Mouse (Mus musculus) brain, embryonic 14.5 days (tissue): ENCODE measurements around the gene Cdh13. TPM values are rescaled to one million over a fixed set of nuclear protein-coding genes. Genes with fewer than 3 reads are reported as not detected.
A peak's percentile ranks its signal among the peaks of the same experiment; 100 is the strongest.

Experiments used
- DNase-seq: peaks from one replicate; pipeline ENCODE4 v3.0.0-alpha.2; 2011; ENCODE audit warnings: low read depth
- CTCF ChIP-seq: fragments of 200-500 bp; IDR thresholded peaks from 2 replicates; pipeline ENCODE4 v1.5.1; 2012; ENCODE audit warnings: inconsistent platforms, mild to moderate bottlenecking, moderate library complexity, borderline replicate concordance; ENCODE audit not compliant: insufficient read depth, insufficient read length; ENCODE audit errors: extremely low read depth
- POLR2A ChIP-seq: fragments of 200-500 bp; IDR thresholded peaks from 2 replicates; pipeline ENCODE4 v1.6.1; 2012; ENCODE audit warnings: mild to moderate bottlenecking, inconsistent platforms, borderline replicate concordance; ENCODE audit not compliant: poor library complexity, insufficient read depth, insufficient read length, severe bottlenecking; ENCODE audit errors: extremely low read depth
- polyA plus RNA-seq: library from polyadenylated mRNA; depleted of rRNA; stranded (reverse); fragments of >200 nt; gene quantifications from 2 replicates; pipeline ENCODE4 v1.2.3, GENCODE M21; 2012; rRNA removed

The Cdh13 gene
- 34.4 and 58.5 TPM in 2 replicates for polyA plus RNA-seq

- TF ChIP-seq POLR2A (peak; percentile 22; the same call in 1 of the 2 replicates), CTCF (no peak)
- DNase-seq, result peak; percentile 91
Observed at GRCm38 (mm10) chr8:118283600-118284111, at the start of gene Cdh13. Cdh13 (plus strand) TSS chr8:118283733.

GRCm38 (mm10) chr8:118235626-118236025 is 47.9 kb upstream of the Cdh13 start:
- TF ChIP-seq CTCF (no peak), POLR2A (no peak)
- DNase-seq, result no peak

GRCm38 (mm10) chr8:118237150-118237620 is 46.3 kb upstream of the Cdh13 start:
- TF ChIP-seq POLR2A (no peak), CTCF (peak; percentile 51; the same call in 1 of the 2 replicates)
- DNase-seq, result peak; percentile 68

- TF ChIP-seq POLR2A (no peak), CTCF (no peak)
- DNase-seq, result no peak
Observed at GRCm38 (mm10) chr8:118238156-118238555, 45.4 kb upstream of the Cdh13 start.

- no peak for DNase-seq
- TF ChIP-seq CTCF, result no peak
- no peak for TF ChIP-seq POLR2A
Observed at GRCm38 (mm10) chr8:118239186-118239585, 44.3 kb upstream of the Cdh13 start.

GRCm38 (mm10) chr8:118249319-118249718 is 34.2 kb upstream of the Cdh13 start:
- no peak for TF ChIP-seq CTCF
- no peak for TF ChIP-seq POLR2A
- DNase-seq, result no peak

- TF ChIP-seq POLR2A (no peak), CTCF (no peak)
- DNase-seq, result no peak
Observed at GRCm38 (mm10) chr8:118249923-118250322, 33.6 kb upstream of the Cdh13 start.

- TF ChIP-seq POLR2A (no peak), CTCF (no peak)
- peak; percentile 84 for DNase-seq
Observed at GRCm38 (mm10) chr8:118263117-118263516, 20.4 kb upstream of the Cdh13 start.

GRCm38 (mm10) chr8:118270751-118271402 is 12.7 kb upstream of the Cdh13 start:
- peak; percentile 90 for DNase-seq
- TF ChIP-seq POLR2A, result no peak
- no peak for TF ChIP-seq CTCF

- no peak for DNase-seq
- TF ChIP-seq POLR2A (no peak), CTCF (no peak)
Observed at GRCm38 (mm10) chr8:118272493-118272892, 11.0 kb upstream of the Cdh13 start.

- TF ChIP-seq CTCF (no peak), POLR2A (no peak)
- peak; percentile 77 for DNase-seq
Observed at GRCm38 (mm10) chr8:118274243-118274642, 9.3 kb upstream of the Cdh13 start.

GRCm38 (mm10) chr8:118274688-118275087 is 8.8 kb upstream of the Cdh13 start:
- TF ChIP-seq POLR2A, result no peak
- TF ChIP-seq CTCF, result peak; percentile 91
- DNase-seq, result peak; percentile 90
